ENCODE assay signal across 9 mouse cellular contexts in the genomic region with DNA sequence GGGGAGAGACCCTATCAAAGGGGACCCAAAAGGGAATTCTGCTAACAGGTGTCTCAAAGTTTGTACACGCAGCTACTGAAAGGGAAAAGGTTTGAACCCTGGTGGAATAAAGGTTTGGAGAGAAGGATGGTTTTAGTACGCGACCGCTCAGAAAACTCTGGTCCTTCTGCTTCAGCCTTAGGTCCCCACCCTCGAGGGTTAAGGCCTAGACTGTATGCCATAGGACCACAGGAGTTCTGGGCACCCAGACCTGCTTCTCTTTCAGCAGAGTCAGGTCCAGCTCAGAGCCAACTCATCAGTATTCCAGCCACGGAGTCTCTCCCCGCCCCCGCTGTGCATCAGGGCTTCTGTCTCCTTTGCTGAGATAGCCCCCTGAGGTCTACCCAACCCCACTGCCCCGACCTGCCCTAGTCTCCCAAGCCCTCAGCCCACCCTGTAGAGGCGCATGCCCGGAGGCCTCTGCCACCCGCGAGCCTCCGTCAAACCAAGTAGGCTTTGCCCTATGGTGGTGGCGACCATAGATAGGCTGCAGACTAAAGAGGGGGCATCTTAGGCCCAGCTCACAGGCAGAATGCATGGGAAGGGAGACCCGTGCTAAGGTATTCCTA. TPM values are rescaled to one million over a fixed set of nuclear protein-coding genes. Genes with fewer than 3 reads are reported as not detected.
DNase-seq lines count a peak whose midpoint lies in the region; ATAC-seq and TF ChIP-seq lines count a peak whose summit lies in the region.
"Had no signal": no experiment of that assay in that cellular context is flagged by ENCODE, and none has a peak within 500 bp of the region (broad histone marks: within the 10 kb centered on the region; RNA-seq: fewer than 3 reads in every experiment).

No protein-coding gene starts in this region.

- 32% methylated on average over 16 of the region's 16 CpGs for WGBS in stomach, embryonic 14.5 days
- WGBS in stomach, postnatal 0 days = 31% methylated on average over 16 of the region's 16 CpGs
- WGBS in olfactory bulb, adult 2 months = 6% methylated on average over 16 of the region's 16 CpGs

- no peak overlapping the region for H3K27ac ChIP-seq in stomach, embryonic 14.5 days (ENCODE audit: low read length)
- H3K27ac ChIP-seq in stomach, postnatal 0 days (replicated peaks) = no peak overlapping the region
- H3K27ac ChIP-seq in olfactory bulb, adult 2 months (ENCODE audit: insufficient read depth, low read depth, low read length) = peak overlapping the region; percentile 99

- no peaks in the 10 kb centered on the region for H3K36me3 ChIP-seq in stomach, embryonic 14.5 days (ENCODE audit: control insufficient read depth, insufficient read depth, low read length)
- H3K36me3 ChIP-seq in stomach, postnatal 0 days (ENCODE audit: control insufficient read depth, insufficient read depth, low read length) = no peaks in the 10 kb centered on the region

- TF ChIP-seq CTCF in stomach, postnatal 0 days (IDR thresholded peaks at IDR 0.05; ENCODE audit: low read depth) = no peak
- no peak for TF ChIP-seq CTCF in olfactory bulb, adult 2 months (IDR thresholded peaks at IDR 0.05; ENCODE audit: insufficient read depth, low read depth, low read length)

- TF ChIP-seq EP300 in stomach, postnatal 0 days (optimal IDR thresholded peaks at IDR 0.05) = no peak

- ATAC-seq in stomach, embryonic 14.5 days (ENCODE audit: insufficient number of reproducible peaks, insufficient read depth, low FRiP score, low read depth) = no peak
- ATAC-seq in stomach, postnatal 0 days (ENCODE audit: low FRiP score, low TSS enrichment) = no peak

- H3K4me3 ChIP-seq in stomach, embryonic 14.5 days (ENCODE audit: low read depth, low read length) = peak overlapping the region; percentile 54
- no peak overlapping the region for H3K4me3 ChIP-seq in stomach, postnatal 0 days (ENCODE audit: low read depth, low read length)
- peak overlapping the region; percentile 91 for H3K4me3 ChIP-seq in olfactory bulb, adult 2 months (ENCODE audit: insufficient read depth, low read depth, low read length)

- H3K4me2 ChIP-seq in stomach, embryonic 14.5 days (replicated peaks; ENCODE audit: low read depth, low read length) = peak overlapping the region; percentile 92
- no peak overlapping the region; the same call in 1 of the 2 replicates for H3K4me2 ChIP-seq in stomach, postnatal 0 days (replicated peaks; ENCODE audit: low read depth)

- H3K9ac ChIP-seq in stomach, embryonic 14.5 days (replicated peaks; ENCODE audit: low read depth, low read length) = no peak overlapping the region
- no peak overlapping the region for H3K9ac ChIP-seq in stomach, postnatal 0 days (ENCODE audit: low read length)

- no peak for TF ChIP-seq POLR2A in olfactory bulb, adult 2 months (IDR thresholded peaks at IDR 0.05; ENCODE audit: insufficient read depth, low read depth, low read length)

- DNase-seq in cerebellum, adult 9-10 months = peak; percentile 63
- no peak for DNase-seq in cerebellum, adult 8-10 months
- DNase-seq in stomach, postnatal 0 days (ENCODE audit: low spot score) = no peak
- DNase-seq in left cerebral cortex, adult 8-10 months (ENCODE audit: low spot score in 2 of 2) = peak; percentile 60 to 65
- no peak for DNase-seq in thymus, postnatal 4 days
- no peak for DNase-seq in urinary bladder, adult 2 months (ENCODE audit: low spot score)

- H3K27me3 ChIP-seq in stomach, embryonic 14.5 days (ENCODE audit: control insufficient read depth, insufficient read depth, low read length) = peaks cover 17% of the 10 kb centered on the region
- peaks cover 12% of the 10 kb centered on the region for H3K27me3 ChIP-seq in stomach, postnatal 0 days (ENCODE audit: control insufficient read depth, insufficient read depth, low read length)

- no peaks in the 10 kb centered on the region for H3K9me3 ChIP-seq in stomach, embryonic 14.5 days (ENCODE audit: control insufficient read depth, low read depth, low read length)
- no peaks in the 10 kb centered on the region for H3K9me3 ChIP-seq in stomach, postnatal 0 days (ENCODE audit: control insufficient read depth, low read length)

- H3K4me1 ChIP-seq in stomach, embryonic 14.5 days (ENCODE audit: control insufficient read depth, insufficient read depth, low read length) = peaks cover 4% of the 10 kb centered on the region; the same call in 1 of the 2 replicates
- no peaks in the 10 kb centered on the region for H3K4me1 ChIP-seq in stomach, postnatal 0 days (replicated peaks; ENCODE audit: control insufficient read depth, insufficient read depth)
- H3K4me1 ChIP-seq in olfactory bulb, adult 2 months (ENCODE audit: control insufficient read depth, insufficient read depth, low read length) = peaks cover 4% of the 10 kb centered on the region

RNA-seq across cellular contexts. Expression of gene Trim9, which starts 1.8 kb away (rescaled TPM):
- polyA plus RNA-seq in stomach, embryonic 14.5 days (2014; fragmentation: Nextera tagmentation; extraction: Ambion mirVana) = 2.4 and 2.6 TPM in 2 replicates
- polyA plus RNA-seq in stomach, postnatal 0 days (2015; fragmentation: Nextera tagmentation; extraction: Ambion mirVana) = 0.32 and 0.64 TPM in 2 replicates
- total RNA-seq in left cerebral cortex, adult 8-10 months (2022) = 100 to 1,000 TPM; 253 to 305 (median 254) TPM
- polyA plus RNA-seq in olfactory bulb, adult 2 months (2012; ENCODE audit: insufficient read depth, insufficient read length, low replicate concordance, missing spikeins) = 121 and 158 TPM in 2 replicates
- 0.06 and 0.10 TPM in 2 replicates for polyA plus RNA-seq in urinary bladder, adult 2 months (2012; rRNA removed)
- total RNA-seq: liver, adult 2 months had no signal
- polyA plus RNA-seq: liver, adult 2 months had no signal

Comparison
In these comparisons a context has a peak if more than half of its experiments do, and no peak if none do; other contexts are left out.
1. DNase-seq: peak in cerebellum, adult 9-10 months (single experiment) and left cerebral cortex, adult 8-10 months (2 of 2); none in cerebellum, adult 8-10 months (single experiment), stomach, postnatal 0 days (single experiment), thymus, postnatal 4 days (single experiment) and urinary bladder, adult 2 months (single experiment).
2. RNA of gene Trim9, which starts 1.8 kb away (polyA plus RNA-seq): 121 to 158 TPM in olfactory bulb, adult 2 months; 2.4 to 2.6 TPM in stomach, embryonic 14.5 days, 0.32 to 0.64 TPM in stomach, postnatal 0 days and 0.06 to 0.10 TPM in urinary bladder, adult 2 months; every median in the first group is over 10 times any median in the second.